Mouse (Mus musculus): ENCODE measurements at regions not wholly inside any gene's neighbourhood (a gene's known extent, or its start where the extent isn't known, plus 50 kb on each side); places are given as distances from the start of the nearest gene placed in this dataset.

DNA sequence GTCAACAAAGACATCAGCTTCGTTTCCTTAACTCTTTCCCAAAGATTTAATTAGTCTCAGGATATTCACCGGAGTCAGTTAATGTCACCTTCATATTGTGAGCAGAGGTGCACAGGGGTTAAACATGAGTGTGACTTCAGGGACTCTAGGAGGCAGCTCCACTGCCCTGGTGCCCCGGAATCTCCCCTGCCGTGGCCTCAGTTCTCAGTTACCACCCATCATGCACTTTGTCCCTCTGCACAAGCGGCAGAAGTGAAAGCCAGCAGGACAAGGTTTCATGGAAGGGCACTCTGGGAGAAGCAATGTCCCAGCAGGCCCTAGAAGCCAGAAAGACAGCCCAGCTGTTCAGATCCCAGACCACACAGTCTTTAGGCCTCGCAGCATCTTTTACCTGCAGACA, 150.5 kb upstream of the Egln3 start:
- TF ChIP-seq CTCF (IDR thresholded peaks at IDR 0.05; ENCODE audit: extremely low read depth, insufficient read length, insufficient replicate concordance, low read depth, low read length), result no peak
- TF ChIP-seq POLR2A (IDR thresholded peaks at IDR 0.05; ENCODE audit: low read depth, low read length), result 0 out of 2 replicates have a peak, but pooled peaks have one; percentile 4
